Mouse (Mus musculus) stomach, embryonic 14.5 days (tissue): ENCODE results near the gene Acod1. TPM values are rescaled to one million over a fixed set of nuclear protein-coding genes. Genes with fewer than 3 reads are reported as not detected.

Experiments
- ATAC-seq: fragments of 200-750 bp; cut with Nextera tagmentation; 2 replicates; pipeline ENCODE4 v1.8.0; 2017; ENCODE audit warnings: low read depth, moderate TSS enrichment; ENCODE audit not compliant: insufficient number of reproducible peaks, insufficient read depth, low FRiP score
- H3K27ac ChIP-seq: fragments of 300-500 bp; sonication (generic); 2 replicates; pipeline ENCODE4 v1.5.1; 2014; ENCODE audit warnings: mild to moderate bottlenecking, low read length, moderate library complexity, mixed read lengths
- H3K27me3 ChIP-seq: fragments of 300-500 bp; sonication (generic); 2 replicates; pipeline ENCODE4 v1.6.1; 2014; ENCODE audit warnings: low read length, control low read depth, mixed read lengths; ENCODE audit not compliant: control insufficient read depth, insufficient read depth
- H3K36me3 ChIP-seq: fragments of 300-500 bp; sonication (generic); 2 replicates; pipeline ENCODE4 v1.6.1; 2014; ENCODE audit warnings: mild to moderate bottlenecking, control low read depth, low read length, moderate library complexity, mixed read lengths; ENCODE audit not compliant: control insufficient read depth, insufficient read depth
- H3K4me1 ChIP-seq: fragments of 300-500 bp; sonication (generic); 2 replicates; pipeline ENCODE4 v1.6.1; 2014; ENCODE audit warnings: low read length, control low read depth, mixed read lengths; ENCODE audit not compliant: control insufficient read depth, insufficient read depth
- H3K4me2 ChIP-seq: fragments of 300-500 bp; sonication (generic); replicated peaks from 2 replicates; pipeline ENCODE4 v1.6.1; 2014; ENCODE audit warnings: low read depth, low read length, control low read depth
- H3K4me3 ChIP-seq: fragments of 300-500 bp; sonication (generic); 2 replicates; pipeline ENCODE4 v1.5.1; 2014; ENCODE audit warnings: low read depth, low read length, control low read depth
- H3K9ac ChIP-seq: fragments of 300-500 bp; sonication (generic); replicated peaks from 2 replicates; pipeline ENCODE4 v1.6.1; 2014; ENCODE audit warnings: low read depth, mild to moderate bottlenecking, control low read depth, low read length, moderate library complexity, mixed read lengths
- H3K9me3 ChIP-seq: fragments of 300-500 bp; sonication (generic); 2 replicates; pipeline ENCODE4 v1.6.1; 2016; ENCODE audit warnings: low read depth, low read length, control low read depth; ENCODE audit not compliant: control insufficient read depth
- WGBS: fragments of 180-500 bp; shearing (Covaris S2); extraction: QIAGEN DNeasy Blood & Tissue Kit; methylation state at CpG from one replicate; pipeline ENCODE4 v1.1.7; 2014; 5-methylcytosine and 5-hydroxymethylcytosine counted together
- polyA plus RNA-seq: library from polyadenylated mRNA; unstranded; fragments of >200 nt; fragmentation: Nextera tagmentation; extraction: Ambion mirVana; gene quantifications from 2 replicates; pipeline ENCODE4 v1.2.1, GENCODE M21; 2014

Acod1 gene
- polyA plus RNA-seq, 1 experiment from 2014 or later, result not detected

DNA sequence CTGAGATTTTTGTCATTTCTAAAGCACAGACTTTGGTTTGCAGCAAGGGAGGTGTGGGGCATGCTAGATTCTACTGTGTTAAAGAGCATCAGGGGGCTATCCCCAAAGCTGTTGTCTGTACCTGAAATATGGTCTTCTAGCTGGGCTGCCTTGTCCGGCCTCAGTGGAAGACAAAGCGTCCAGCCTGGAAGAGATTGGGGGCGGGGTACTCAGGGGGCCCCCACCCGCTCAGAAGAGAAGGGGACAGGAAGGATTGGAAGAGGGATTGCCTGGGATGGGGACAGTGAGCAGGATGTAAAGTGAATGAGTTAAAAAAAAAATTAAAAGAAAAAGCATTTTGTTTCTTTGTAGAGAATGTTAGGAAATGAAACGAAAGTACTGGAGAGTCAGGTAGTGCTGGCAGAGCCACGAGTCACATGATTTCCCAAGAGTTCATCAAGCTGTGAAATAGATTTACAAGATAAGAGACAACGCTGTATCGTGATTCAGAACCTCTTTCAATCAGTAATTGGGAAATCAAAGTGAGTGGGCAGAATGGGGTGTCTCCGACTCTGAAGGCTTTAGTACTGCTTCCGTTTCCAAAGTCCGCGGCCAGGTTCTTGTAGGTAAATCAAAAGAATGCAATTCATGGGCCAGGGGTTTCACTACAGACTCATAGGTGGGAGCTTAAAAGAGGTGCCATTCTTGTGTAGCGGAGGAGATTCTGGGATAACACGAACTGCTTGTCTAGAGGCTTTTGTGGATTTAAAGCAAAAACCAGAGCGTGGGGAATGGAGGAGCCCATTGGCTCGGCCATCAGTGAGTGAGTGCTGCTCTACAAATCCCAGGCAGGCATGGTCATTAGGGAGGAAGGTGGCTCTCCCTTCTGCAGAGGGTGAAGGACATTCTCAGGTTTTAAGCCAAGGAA is 31.5 kb downstream of the Acod1 start:
- Histone ChIP-seq H3K9ac (no peak overlapping the region), H3K27me3 (no peaks in the 10 kb centered on the region), H3K36me3 (peaks cover 21% of the 10 kb centered on the region), H3K4me3 (no peak overlapping the region), H3K27ac (no peak overlapping the region), H3K4me1 (no peaks in the 10 kb centered on the region), H3K9me3 (no peaks in the 10 kb centered on the region), H3K4me2 (no peak overlapping the region)
- no peak for ATAC-seq
- 89% methylated on average over 16 of the region's 16 CpGs for WGBS

DNA sequence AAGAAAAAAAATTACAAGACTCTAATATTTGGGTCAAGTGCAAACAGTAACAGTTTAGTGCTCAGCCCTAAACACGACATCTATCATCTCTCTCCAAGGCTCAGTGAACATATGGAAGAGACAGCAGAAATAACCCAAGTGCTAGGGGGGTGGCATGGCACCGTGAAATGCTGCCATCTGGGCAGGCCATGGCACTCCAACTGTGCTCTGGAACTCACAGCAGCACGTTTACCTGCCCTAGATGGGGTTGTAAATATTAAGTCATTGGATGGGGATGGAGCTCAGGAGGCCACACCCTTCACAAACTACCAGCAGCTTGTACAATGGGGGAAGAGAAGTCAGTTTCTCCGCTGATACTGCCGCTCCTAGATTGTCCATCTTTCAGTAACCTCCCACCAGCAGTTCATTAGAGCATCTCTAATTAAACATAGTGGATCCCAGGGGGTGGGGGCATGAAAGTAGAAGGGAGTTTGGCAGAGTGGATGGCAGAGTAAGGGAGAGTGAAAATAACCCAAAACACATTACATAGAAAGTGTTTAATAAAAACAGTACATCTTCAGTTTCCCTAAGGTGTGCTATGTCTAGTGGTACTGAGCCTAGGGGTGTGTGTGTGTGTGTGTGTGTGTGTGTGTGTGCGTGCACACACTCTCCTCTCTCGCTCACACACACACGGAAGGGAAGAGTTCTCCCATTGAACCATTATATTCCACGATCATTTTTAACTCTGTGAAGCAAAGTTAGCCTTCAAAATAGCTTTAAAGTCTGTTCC is 32.6 kb downstream of the Acod1 start:
- ATAC-seq, result no peak
- no peak overlapping the region for H3K4me3 ChIP-seq
- peaks cover 21% of the 10 kb centered on the region for H3K36me3 ChIP-seq
- H3K9ac ChIP-seq, result no peak overlapping the region
- no peak overlapping the region for H3K27ac ChIP-seq
- 79% methylated on average over 9 of the region's 9 CpGs for WGBS
- no peaks in the 10 kb centered on the region for H3K4me1 ChIP-seq
- H3K27me3 ChIP-seq, result no peaks in the 10 kb centered on the region
- no peak overlapping the region for H3K4me2 ChIP-seq
- no peaks in the 10 kb centered on the region for H3K9me3 ChIP-seq

DNA sequence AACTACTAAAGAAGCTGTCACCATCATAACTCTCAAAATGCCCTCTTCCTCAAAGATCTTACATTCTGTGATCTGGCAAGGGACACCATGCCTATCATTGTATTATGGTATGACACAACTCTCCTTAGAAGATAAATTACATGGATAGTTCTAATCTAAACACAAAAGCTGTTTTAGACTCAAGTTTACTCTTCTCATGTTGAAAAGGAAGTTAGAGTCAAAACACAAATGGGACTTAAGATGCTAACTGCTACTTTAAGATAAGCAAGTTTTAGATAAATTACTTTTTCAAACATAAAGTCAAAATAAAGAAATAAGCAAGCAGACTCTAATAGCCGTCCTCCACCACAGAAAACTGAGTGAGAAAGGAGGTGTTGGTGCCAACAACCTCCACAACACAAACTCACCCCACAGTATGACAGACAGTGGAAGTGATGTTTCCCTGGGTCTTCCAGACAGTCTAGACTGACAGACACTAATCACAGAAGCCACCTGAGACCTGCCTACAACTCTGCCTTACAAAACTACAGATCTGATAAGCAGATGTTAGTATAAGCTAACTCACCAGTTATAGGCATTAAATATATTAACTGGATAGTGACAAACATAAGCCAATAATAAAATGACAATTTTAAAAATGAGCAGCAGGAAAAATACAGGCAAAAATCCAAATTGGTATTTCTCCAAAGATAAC is 39.2 kb downstream of the Acod1 start:
- Histone ChIP-seq H3K9ac (no peak overlapping the region), H3K4me2 (no peak overlapping the region), H3K36me3 (peaks cover 39% of the 10 kb centered on the region), H3K9me3 (no peaks in the 10 kb centered on the region), H3K4me3 (no peak overlapping the region), H3K27ac (no peak overlapping the region), H3K4me1 (no peaks in the 10 kb centered on the region), H3K27me3 (no peaks in the 10 kb centered on the region)
- 33% methylated on average over 1 of the region's 1 CpGs for WGBS
- ATAC-seq, result no peak

DNA sequence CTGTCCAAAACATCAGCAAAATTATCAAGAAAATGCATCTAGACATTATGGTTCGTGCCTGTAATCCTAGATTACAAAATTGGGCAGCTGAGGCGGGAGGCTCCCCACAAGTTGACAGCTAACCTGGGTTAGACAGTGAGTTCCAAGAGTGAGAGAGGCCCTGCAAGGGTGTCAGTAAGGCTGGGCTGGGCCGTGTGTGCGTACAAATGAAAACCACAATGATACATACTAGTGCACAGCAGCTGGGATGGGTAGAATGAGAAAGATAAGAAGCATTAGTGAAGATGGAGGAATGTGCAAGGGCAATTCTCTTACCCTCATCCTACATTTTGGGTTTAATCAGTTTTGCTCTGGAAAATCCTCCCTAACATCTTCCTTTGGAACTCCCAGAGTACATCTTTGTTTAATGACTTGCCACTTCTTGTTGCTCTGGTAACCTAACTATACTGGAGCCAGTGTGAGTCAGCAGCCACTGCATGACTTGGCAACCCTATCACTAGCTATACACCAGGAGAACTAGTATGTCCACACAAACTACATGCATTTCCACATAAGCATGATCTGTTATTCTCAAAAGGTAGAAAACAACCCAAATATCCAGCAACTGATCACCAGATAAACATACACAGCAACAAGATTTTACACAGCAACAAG is 40.0 kb downstream of the Acod1 start:
- no peak overlapping the region for H3K9ac ChIP-seq
- no peak overlapping the region for H3K4me3 ChIP-seq
- 0 out of 2 replicates have a peak, but pooled peaks cover 4% of the 10 kb centered on the region for H3K4me1 ChIP-seq
- H3K36me3 ChIP-seq, result peaks cover 46% of the 10 kb centered on the region
- H3K27ac ChIP-seq, result 0 out of 2 replicates have a peak overlapping the region, but pooled peaks have one; percentile 15
- ATAC-seq, result peak; percentile 73; the same call in 1 of the 2 replicates
- no peaks in the 10 kb centered on the region for H3K9me3 ChIP-seq
- 83% methylated on average over 4 of the region's 4 CpGs for WGBS
- no peaks in the 10 kb centered on the region for H3K27me3 ChIP-seq
- no peak overlapping the region for H3K4me2 ChIP-seq

DNA sequence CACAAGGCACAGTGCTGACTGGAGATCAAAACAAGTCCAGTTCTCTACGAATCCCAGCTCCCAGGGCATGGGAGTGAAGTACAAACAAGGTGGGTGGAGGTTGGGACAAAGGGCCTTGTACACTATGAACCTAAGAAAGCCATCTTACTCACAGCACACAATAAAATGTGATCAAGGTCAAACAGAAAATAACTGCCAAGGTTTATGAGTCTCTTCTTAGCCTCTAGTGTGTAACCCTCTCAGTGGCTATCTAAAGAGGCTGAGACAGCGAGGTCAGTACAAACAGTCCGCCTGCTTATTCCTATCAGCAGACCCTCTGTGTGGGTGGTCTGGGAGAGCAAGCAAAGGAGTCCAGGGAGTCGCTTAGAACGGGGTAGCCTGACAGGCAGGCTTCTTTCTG is 41.1 kb downstream of the Acod1 start:
- no peak overlapping the region for H3K27ac ChIP-seq
- no peak overlapping the region for H3K4me2 ChIP-seq
- ATAC-seq, result no peak
- H3K4me3 ChIP-seq, result no peak overlapping the region
- 0 out of 2 replicates have a peak, but pooled peaks cover 6% of the 10 kb centered on the region for H3K4me1 ChIP-seq
- H3K9me3 ChIP-seq, result no peaks in the 10 kb centered on the region
- no peak overlapping the region for H3K9ac ChIP-seq
- 74% methylated on average over 5 of the region's 5 CpGs for WGBS
- H3K36me3 ChIP-seq, result peaks cover 42% of the 10 kb centered on the region
- no peaks in the 10 kb centered on the region for H3K27me3 ChIP-seq

DNA sequence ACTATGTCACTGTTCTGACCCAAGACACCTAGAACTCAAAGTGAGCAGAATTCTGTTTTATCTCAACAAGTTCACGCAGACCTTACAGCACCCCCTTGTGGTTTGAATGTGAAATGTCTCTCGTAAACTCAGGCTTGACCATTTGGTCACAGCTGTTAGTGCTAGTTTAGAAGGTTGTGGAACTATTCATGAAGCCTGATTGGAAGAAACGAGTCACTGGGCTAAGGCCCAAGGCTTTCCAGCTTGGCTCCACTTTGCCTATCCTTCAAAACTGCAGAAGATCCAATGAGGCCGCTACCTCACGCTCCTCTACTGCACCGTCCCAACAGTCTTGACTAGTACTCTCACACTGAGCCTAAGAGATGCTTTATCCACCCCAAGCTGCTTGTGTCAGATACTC is 41.8 kb downstream of the Acod1 start:
- H3K4me2 ChIP-seq, result no peak overlapping the region
- peaks cover 41% of the 10 kb centered on the region for H3K36me3 ChIP-seq
- ATAC-seq, result no peak; the same call in 1 of the 2 replicates
- H3K9ac ChIP-seq, result no peak overlapping the region
- H3K27me3 ChIP-seq, result no peaks in the 10 kb centered on the region
- H3K27ac ChIP-seq, result no peak overlapping the region
- H3K4me1 ChIP-seq, result 0 out of 2 replicates have a peak, but pooled peaks cover 9% of the 10 kb centered on the region
- no peak overlapping the region for H3K4me3 ChIP-seq
- WGBS, result 69% methylated on average over 6 of the region's 6 CpGs
- H3K9me3 ChIP-seq, result no peaks in the 10 kb centered on the region

DNA sequence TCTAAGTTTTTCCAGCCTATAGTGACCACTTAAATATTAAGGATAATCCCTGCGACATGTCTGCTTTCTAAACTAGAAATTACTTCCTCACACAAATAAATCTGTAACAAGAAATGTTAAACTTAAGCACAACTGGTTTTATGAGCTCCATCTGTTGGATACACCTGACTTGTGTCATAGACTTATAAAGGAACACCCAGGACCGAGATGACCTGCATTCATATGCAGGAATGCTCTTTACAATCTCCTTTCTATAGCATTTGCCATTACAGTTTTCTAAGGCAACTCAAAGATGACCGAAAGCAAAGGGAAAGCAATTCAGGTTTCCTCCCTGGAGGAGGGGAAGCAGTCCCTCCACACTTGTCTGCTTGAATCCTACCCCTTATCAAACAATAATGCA is 46.5 kb downstream of the Acod1 start:
- Histone ChIP-seq H3K9ac (no peak overlapping the region), H3K4me3 (no peak overlapping the region), H3K36me3 (peaks cover 19% of the 10 kb centered on the region), H3K4me1 (peaks cover 17% of the 10 kb centered on the region; the same call in 1 of the 2 replicates), H3K27me3 (no peaks in the 10 kb centered on the region), H3K9me3 (no peaks in the 10 kb centered on the region), H3K27ac (no peak overlapping the region), H3K4me2 (no peak overlapping the region)
- no peak for ATAC-seq
- 89% methylated on average over 3 of the region's 3 CpGs for WGBS

DNA sequence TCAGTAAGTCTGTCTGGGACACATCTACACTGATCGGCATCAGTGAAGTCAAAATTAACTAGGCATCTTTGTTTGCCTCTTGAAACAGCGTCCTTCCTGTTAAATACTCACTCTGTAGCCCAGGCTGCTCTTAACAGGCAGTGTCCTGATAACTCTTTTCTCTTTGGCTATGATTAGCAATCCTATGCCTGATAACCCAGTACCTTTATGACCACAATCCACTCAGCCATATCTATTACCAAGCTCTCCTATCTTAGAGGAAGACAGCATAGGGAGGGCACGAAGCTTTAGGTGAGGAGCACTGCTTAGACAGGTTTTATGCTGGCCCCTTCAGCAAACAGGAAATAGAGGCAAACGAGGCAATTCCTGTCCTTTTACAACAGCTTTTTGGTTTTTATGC is 46.9 kb downstream of the Acod1 start:
- H3K4me2 ChIP-seq, result no peak overlapping the region
- no peak overlapping the region for H3K27ac ChIP-seq
- H3K36me3 ChIP-seq, result peaks cover 18% of the 10 kb centered on the region
- no peak for ATAC-seq
- H3K4me3 ChIP-seq, result no peak overlapping the region
- H3K9ac ChIP-seq, result no peak overlapping the region
- no peaks in the 10 kb centered on the region for H3K27me3 ChIP-seq
- H3K4me1 ChIP-seq, result peaks cover 17% of the 10 kb centered on the region; the same call in 1 of the 2 replicates
- no peaks in the 10 kb centered on the region for H3K9me3 ChIP-seq
- 61% methylated on average over 4 of the region's 4 CpGs for WGBS
